Mouse (Mus musculus) adrenal gland, adult 10 weeks (tissue): ENCODE data around the gene Olfr267. TPM values are rescaled to one million over a fixed set of nuclear protein-coding genes. Genes with fewer than 3 reads are reported as not detected.

Experiments used
- polyA plus RNA-seq: library from polyadenylated mRNA; stranded (reverse); fragments of 350-450 nt; fragmentation: Illumina TruSeq; extraction: RNeasy Lipid Tissue Mini Kit (QIAGEN cat#74804); gene quantifications from one replicate; pipeline ENCODE4 v1.2.3, GENCODE M21; 2014; ENCODE audit warnings: low read depth, low replicate concordance

Gene Olfr267
- not detected for polyA plus RNA-seq

DNA sequence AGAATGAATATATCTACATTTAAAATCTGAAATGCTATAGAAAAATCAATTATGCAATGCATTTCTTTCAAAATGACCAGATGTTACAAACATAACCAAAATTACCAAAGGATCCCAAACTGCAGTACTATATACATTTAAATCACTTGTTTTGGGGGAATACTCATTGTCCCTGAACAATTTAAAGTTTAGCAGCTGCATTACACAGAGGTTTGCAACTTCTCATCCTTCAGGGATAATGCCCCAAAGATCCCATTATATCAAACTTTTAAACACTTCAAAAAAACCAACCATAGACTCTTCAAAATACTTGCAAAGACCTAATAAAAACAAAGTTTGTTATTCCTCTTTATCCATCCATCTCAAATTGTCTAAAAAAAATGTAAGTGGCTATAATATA is at the start of gene Olfr267:
Gene Olfr267 (minus strand): TSS at position 101 of the 400 bp plus-strand sequence.

Other genes with a start within 250 kb of the Olfr267 start
- gene Lpar1, start 233.8 kb downstream of the Olfr267 start, polyA plus RNA-seq, result 20.3 TPM
- gene Ecpas, start 125.0 kb upstream of the Olfr267 start, polyA plus RNA-seq, result 209 TPM
- 6.4 TPM for gene Zkscan16, start 155.9 kb upstream of the Olfr267 start, polyA plus RNA-seq
- gene Ptgr1, start 199.4 kb upstream of the Olfr267 start, polyA plus RNA-seq, result 12.5 TPM
- 31.5 TPM for gene Dnajc25, start 207.3 kb upstream of the Olfr267 start, polyA plus RNA-seq
- not detected for gene Gm20503, start 215.5 kb upstream of the Olfr267 start, polyA plus RNA-seq
- 101 TPM for gene Gng10, start 247.4 kb upstream of the Olfr267 start, polyA plus RNA-seq